Mouse (Mus musculus): ENCODE measurements around the gene Mkrn2. TPM values are rescaled to one million over a fixed set of nuclear protein-coding genes. Genes with fewer than 3 reads are reported as not detected.

Gene Mkrn2
- 17.5 and 20.1 TPM in 2 replicates for total RNA-seq (2014; fragmentation: Nextera tagmentation)
- 18.8 and 32.8 TPM in 2 replicates for total RNA-seq (2017)

DNA sequence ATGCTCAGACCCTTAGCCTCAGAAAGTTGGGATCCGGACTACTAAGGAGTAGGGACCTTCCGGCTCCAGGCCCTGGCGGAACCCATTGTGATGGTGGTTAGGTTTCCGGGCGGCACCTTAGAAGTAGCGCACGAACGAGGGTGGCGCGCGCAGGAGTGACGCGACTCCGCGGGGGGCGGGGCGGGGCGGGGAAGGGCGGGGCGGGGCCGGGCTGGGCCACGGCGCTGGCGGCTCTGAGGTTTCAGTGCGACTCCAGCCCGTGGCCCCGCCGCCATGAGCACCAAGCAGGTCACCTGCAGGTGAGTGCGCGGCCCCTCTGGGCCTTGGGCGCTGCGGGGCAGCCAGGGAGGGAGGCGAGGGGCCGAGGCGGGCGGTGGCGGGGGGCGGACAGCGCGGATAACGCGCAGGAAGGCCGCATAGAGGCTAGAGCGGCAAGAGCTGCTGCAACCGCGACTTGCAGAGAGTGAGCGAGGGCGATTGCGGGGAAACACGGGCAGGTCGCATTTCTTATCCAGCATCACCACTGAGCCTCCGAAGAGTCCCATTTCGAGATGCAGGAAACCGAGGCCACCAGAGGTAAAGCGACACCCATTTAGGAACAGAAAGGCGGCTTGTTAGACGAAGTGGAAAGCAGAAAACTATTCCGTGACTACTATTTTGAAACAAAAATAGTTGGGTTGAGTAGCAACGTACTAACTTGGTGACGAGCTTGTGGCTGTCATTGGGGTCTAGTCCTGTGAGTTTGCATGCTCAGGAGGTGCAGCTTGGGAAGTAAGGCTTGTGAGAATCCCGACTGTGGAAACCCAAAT lies at the start of gene Mkrn2:
Gene Mkrn2, plus strand, starts transcription at position 188 of the 809 bp plus-strand sequence.
- peak; percentile 97 for ATAC-seq (replicated peaks; ENCODE audit: poor library complexity, severe bottlenecking)

DNA sequence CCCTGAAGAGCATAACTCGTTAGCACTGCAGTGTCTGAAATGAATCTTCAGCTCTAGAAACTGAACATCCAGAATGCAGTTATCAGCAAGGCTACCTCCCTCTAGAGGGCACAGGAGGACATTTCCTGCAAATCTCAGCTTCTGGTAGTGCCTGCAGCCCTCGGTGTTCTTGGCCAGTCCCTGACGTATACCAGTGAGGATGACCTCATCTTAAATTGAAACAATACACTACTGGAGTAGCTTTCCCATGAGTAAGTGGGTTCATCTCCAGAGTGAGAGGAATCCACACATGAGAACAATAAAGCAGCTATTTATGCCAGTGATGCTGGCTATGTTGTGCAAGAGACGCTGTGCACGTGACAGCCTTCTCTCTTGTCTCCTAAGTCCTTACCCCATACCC lies 46.2 kb upstream of the Mkrn2 start:
- ATAC-seq (replicated peaks; ENCODE audit: poor library complexity, severe bottlenecking): peak; percentile 42; the same call in 1 of the 2 replicates

DNA sequence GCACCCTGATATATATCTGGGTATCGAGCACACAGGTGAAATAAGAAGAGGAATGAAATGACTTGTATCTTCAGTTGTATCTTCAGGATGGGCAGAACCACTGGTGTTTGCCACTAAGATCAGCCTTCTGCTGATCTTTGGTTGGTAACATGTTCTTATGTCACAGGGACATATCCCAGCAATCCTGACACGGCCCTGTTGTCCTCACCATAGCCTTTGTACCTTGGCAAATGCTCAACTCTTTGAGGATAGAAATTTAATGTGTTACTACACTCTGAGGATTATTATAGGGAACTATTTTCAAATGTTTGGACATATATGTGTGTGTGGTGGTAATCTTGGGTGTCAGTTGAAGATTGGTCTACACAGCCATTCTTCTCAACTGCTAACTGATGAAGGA lies 43.5 kb upstream of the Mkrn2 start:
- ATAC-seq (replicated peaks; ENCODE audit: poor library complexity, severe bottlenecking): no peak

DNA sequence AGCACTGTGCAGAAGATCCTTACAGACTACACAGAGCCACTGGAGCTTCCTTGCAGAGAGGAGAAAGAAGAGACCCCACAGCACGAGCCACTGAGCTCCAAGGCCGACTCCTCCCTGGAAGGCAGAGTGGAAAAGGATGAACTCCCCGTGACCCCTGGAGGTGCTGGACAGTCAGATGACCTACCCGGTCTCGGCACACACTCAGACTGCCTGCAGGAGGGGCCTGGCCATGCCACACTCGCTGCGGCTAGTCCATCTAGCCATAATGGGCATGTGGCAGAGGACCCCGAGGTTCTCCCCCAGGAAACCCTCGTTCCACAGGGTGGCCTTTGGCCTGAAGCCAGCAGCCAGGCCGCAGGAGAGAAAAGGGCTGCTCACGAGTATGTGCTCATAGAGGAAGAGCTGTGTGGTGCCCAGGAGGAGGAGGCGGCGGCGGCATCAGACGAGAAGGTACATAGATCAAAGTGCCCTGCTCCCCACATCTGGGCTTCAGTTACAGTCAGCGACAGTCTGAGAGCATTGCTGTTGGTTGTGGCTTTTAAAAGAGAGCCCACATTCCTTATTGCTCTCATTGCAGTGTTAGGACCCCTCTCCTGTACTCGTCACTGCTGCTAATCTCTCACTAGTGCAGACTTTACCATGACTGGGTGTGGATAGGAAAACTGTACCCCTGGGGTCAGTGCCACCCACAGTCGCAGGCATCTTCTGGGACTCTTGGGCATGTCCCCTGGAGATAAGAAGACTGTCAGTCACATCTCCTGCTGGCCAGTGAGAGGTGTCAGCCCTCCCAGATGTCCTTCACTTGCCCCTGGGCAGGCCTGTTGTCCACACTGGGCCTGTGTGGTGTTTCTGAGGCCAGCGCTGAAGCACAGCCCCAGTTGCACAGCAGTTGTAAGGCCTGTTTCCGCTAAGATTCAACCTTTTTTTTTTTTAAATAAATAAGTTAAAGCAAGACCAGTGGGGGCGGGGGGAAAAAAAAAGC lies 41.8 kb upstream of the Mkrn2 start:
- ATAC-seq (replicated peaks; ENCODE audit: poor library complexity, severe bottlenecking): no peak

DNA sequence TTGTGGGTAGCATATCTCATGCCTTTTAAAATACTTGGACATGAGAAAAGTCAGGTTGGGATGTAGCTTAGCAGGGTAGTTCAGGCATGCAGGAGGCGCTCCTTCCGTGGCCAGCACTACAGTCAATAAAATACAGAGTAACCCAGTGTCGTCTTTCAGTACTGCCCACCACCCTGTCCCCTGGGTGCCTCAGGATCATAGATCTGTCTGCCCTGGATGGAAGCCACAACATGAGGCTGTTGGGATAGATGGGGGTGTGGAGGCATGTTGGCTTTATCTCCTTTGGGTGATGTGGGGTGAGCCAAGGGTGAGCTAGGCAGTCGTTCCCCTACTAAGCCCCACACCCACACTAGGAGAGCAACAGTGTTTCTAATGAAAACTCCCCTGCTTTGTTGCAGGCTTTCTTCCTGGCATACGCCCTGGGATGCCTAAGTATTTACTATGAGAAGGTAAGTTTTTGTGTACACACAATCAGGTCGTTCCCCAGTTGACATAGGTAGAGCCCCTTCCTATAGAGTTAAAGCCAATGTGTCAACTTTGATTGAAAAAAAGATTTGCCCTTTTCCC lies 36.1 kb upstream of the Mkrn2 start:
- no peak for ATAC-seq (replicated peaks; ENCODE audit: poor library complexity, severe bottlenecking)

DNA sequence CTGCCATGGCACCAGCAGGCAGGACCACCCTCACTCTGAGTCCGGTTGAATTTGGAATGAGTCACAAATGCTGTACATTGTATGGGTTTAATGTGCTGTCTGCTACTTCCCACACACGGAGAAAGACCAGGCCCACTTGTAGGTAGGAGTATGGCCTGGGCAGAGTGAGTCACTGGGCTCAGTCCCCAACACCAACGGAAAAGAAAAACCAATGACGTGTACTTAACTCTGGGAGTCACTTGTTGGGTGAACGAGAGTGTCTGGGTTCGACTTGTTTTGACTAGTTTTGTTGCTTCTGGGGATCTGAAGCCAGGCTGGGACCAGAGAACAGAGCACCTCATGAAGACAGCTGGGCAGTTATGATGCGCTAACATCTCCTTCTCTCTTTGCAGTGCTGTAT lies 27.5 kb upstream of the Mkrn2 start:
- ATAC-seq (replicated peaks; ENCODE audit: poor library complexity, severe bottlenecking): no peak

DNA sequence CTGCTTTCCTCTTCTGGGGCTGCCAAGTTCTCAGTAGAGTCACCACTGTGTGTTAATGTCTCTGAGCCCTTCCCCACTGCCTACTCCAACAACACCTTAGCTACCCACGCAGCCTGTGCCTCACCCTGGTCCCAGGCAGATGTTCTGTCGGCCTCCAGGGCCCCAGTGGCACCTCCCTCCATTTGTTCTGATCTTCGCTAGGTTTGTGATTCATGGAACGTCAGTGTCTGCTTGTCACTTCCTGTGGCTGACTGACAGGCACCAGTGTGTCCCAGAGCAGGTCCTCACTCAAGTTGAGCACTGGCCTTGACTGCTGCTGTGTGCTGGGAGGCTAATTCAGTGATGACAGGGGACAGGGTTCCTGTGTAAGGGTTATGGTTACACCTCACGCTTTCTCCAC lies 24.3 kb upstream of the Mkrn2 start:
- no peak for ATAC-seq (replicated peaks; ENCODE audit: poor library complexity, severe bottlenecking)

DNA sequence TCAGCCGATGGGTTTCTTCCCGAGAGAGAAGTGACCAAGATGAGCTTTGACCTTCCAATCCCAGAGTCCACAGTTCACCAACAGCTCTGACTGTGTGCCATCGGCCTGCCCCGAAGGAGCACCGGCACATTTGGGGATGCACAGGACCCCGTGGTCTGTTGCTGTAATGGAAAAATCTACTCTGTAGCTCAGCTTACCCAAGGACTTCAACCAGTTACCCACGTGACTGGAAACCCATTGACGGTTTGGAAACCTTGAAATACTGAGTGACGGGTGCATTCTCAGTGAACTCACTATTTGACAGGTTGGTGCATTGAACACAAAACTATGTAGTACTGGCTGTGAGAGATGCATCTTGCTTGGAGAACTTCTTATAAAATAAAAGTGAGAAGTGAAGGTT lies 23.8 kb upstream of the Mkrn2 start:
- ATAC-seq (replicated peaks; ENCODE audit: poor library complexity, severe bottlenecking): no peak

DNA sequence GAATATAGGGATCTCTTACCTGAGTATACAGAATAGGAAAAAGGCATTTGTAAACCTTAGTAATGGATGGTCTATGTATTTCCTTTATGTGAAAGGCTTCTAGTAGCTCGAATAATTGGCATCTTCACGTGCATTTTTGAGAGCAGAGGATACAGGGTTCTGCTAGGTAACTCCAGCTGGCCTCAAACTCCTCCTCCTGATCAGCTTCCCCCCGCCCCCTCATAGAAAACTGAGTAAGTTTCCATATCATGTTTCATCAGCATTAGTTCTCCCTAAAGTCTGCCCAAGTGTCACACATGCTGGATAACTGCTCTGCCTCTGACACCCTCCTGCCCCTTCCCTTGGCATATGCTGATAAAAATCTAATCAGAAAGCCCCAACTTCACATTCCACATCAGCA lies 20.9 kb upstream of the Mkrn2 start:
- no peak for ATAC-seq (replicated peaks; ENCODE audit: poor library complexity, severe bottlenecking)

DNA sequence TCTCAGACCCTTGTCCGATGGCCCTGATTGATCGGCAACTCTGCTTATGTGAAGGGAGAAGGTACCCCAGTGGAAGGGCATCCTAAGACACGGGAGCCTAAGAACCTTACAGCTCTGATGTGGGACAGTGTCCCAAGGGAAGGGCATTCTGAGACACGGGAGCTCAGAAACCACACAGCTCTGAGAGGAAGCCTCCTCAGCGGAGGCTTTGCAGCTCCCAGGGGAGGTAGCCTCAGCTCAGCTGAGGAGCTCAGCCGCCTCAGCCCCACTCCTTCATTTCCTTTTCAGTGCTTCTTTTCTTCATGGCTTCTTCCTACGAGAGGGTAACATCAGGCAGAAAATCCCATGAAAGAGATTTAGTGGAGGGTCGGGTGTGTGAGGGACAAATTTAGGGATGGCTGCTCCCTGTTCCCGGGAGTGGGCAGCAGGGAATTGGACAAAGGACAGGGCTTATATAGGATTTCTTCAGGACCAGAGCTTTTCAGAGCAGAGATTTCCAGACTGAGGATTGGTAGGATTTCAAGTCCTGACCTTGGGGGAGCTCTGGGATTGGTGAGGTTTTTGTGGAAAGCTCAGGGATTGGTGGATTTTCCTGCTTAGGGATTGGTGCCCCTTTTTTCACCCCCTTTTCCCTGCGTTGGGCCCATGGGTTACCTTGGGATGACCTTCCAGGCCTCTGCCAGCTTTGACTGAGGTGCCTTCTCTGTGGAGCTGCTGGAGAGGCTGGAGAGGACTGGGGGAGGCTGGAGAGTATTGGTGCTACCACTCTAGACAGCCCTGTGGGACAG lies 19.2 kb upstream of the Mkrn2 start:
- no peak for ATAC-seq (replicated peaks; ENCODE audit: poor library complexity, severe bottlenecking)

DNA sequence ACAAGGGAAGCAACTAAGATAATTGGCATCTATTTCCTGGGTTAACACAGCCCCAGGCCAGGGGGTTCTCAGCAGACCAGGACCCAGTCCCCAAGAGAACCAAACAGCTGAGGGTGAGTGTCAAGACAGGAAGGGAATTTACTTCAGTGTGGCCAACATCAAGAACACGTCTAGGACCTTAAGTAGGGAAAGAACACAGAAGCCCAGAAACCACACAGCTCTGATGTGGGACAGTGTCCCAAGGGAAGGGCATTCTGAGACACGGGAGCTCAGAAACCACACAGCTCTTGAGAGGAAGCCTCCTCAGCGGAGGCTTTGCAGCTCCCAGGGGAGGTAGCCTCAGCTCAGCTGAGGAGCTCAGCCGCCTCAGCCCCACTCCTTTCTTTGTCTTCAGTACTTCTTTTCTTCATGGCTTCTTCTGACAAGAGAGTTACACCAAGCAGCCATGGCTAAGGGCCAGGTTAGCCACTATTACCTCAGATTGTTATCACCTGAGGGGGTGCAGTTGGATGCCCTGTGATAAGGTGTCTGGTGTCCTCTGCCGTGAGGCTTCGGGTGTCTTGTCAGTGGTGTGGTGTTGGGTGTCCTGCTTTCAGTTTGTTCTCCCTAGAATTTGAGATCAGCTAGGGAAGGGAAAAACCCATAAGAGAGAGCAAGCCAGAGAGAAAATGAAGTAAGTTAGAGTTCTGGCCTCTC lies 18.1 kb upstream of the Mkrn2 start:
- no peak for ATAC-seq (replicated peaks; ENCODE audit: poor library complexity, severe bottlenecking)

DNA sequence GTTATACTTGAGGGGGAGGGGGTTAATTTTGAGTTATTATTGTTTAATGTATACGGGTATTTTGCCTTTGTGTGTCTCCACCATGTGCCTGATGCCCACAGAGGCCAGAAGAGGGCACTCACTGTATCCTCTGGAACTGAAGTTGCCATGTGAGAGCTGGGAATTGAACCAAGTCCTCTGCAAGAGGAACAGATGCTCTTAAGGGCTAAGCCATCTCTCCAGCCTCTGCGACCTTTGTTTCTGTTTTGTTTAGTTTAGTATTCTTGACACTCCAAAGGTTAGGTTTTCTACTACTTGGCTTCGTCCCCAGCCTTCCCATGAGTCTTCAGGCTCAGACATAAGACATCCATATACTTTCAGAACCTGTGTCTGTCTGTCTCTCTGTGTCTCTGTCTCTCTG lies 17.5 kb upstream of the Mkrn2 start:
- no peak for ATAC-seq (replicated peaks; ENCODE audit: poor library complexity, severe bottlenecking)

DNA sequence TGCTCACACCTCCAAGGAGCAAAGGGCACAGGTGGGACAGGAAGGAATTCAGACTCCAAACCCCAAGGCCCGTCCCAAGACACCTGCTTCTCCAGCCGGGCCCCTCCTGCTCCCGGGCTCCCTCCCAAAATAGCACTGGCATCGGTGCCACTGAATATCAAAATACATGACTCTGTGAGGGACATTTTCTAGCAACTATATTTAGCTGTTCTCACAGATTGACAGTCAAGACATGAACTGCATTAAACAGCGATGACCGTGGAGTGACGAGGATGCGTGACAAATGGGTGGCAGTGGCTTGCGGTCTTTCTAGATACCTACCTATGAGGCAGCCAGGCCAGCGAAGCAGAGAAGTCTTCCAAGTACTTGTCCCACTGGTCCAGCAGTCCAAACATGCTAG lies 15.4 kb upstream of the Mkrn2 start:
- ATAC-seq (replicated peaks; ENCODE audit: poor library complexity, severe bottlenecking): no peak

DNA sequence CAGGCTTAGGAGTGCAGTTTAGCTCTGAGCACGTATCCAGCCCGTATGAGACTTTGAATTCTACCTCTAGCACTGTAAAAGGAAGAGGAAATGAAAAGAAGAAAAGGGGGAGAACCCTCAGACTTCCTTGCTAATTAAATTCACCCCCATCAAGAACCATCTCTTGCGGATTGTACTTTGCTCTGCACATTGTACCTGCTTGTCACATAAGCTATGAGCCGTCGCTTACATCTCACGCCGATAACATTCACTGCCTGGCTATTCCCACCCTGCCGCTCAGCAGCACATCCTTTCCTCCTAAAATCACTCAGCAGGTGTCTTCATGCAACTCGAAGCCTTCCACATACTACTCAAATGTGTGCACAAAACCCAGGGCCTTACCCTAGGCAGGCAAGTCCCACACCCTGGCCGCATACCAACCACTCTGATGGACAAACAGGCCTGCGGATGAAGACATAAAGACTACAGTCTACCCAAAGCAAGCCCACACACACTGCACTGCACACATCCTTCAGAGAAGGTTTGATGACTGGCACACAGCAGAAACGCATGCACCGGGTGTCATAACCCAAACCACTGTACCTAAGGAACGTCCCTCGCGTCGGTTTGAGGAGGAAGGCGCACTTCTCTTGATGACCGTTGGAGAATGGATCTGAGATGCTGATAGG lies 9.9 kb upstream of the Mkrn2 start:
- no peak for ATAC-seq (replicated peaks; ENCODE audit: poor library complexity, severe bottlenecking)

DNA sequence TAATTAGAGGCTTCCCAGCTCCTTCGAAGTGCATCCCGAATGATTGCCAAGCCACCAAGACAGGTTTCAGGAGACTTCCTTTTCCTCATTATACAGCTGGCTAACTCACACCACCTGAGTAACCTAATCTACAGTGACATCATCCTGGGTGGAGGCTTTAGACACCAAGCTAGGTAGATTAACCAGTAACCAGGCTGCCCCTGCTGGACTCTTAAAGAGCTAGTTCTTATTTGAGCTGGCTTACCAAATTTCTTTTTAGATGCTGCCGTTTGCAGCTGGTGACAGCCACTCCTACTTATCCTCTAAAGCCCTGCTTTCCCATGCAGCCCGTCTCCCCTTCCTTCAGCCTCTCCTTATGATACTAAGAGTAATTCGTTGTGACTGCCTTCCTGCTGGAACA lies 9.2 kb upstream of the Mkrn2 start, which contains the start of gene Mkrn2os:
Gene Mkrn2os, minus strand, starts transcription at position 119 of the 400 bp plus-strand sequence.
- ATAC-seq (replicated peaks; ENCODE audit: poor library complexity, severe bottlenecking): no peak

DNA sequence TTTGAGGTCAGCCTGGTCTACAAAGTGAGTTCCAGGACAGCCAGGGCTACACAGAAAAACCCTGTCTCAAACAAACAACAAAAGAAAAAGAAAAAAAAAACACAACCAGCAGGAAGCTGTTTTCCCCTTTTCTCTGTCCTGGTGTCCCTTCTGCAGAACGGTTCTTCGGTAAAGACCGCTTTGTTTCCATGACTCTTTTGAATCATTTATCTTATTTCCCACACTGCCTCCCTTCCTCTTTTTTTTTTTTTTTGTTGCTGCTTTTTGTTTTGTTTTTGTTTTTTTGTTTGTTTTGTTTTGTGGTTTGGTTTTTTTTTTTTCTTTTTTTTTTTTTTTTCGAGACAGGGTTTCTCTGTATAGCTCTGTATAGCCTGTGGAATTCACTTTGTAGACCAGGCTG lies 8.4 kb upstream of the Mkrn2 start:
- no peak for ATAC-seq (replicated peaks; ENCODE audit: poor library complexity, severe bottlenecking)

DNA sequence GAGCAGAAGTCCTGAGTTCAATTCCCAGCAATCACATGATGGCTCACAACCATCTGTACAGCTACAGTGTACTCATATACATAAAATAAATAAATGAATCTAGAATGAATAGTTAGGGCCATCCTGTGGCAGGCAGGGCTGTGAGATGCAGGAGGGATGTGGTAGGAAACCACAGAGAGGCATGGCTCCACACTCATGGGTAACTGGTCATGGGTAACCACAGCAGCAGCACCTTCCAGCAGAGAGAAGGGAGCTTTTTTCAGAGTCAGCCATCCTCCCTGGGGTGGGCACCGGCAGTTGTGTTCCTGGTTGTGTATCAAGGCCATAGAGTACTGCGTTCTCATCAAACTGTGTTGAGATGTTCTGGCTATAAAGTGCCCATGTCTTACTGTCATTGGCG lies 7.2 kb upstream of the Mkrn2 start:
- peak; percentile 84 for ATAC-seq (replicated peaks; ENCODE audit: poor library complexity, severe bottlenecking)

DNA sequence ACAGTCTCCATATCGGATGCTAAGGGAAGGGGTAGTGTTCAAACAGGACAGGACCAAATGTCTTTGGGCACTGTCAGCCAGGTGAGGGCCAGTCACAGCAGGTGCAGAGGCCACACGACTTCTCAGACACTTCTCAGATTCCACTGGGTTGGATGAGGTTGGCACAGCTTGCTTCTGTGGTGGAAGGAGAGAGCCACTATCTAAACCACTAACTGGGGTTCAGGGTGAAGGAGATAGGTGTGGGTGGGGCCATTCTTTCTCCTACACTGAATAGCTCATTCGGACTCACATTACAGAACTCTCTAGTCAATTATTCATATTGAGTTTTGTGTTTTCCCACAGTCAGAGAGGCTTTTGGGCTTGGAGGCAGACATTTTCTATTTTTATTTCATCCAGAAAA lies 6.0 kb upstream of the Mkrn2 start:
- no peak for ATAC-seq (replicated peaks; ENCODE audit: poor library complexity, severe bottlenecking)

DNA sequence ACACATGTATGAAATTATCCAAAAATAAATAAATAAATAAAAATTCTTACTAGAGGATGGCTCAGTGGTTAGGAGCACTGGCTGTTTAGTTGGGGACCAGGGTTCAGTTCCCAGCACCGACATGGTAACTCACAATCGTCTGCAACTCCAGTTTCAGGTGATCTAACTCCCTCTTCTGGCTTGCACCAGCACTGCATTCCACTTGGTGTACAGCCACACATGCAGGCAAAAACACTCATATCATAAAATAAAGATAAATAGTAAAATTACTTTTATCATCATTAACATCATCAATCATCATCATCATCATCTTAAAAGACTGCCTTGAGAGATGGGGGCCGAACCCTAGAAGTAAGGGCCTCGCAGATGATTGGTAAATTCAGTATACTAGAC lies 384 bp upstream of the Mkrn2 start:
- no peak for ATAC-seq (replicated peaks; ENCODE audit: poor library complexity, severe bottlenecking)

All from granulocyte monocyte progenitor cell, adult 5-6 weeks (primary cell).